Mouse (Mus musculus) embryo, embryonic 11.5 days (tissue): ENCODE results near the gene Zmynd10.
A peak's percentile ranks its signal among the peaks of the same experiment; 100 is the strongest.

ENCODE experiments used
- DNase-seq: peaks from one replicate; pipeline ENCODE4 v3.0.0-alpha.2; 2012; ENCODE audit warnings: low read depth, low spot score

Zmynd10 gene

GRCm38 (mm10) chr9:107539940-107540339 lies 7.2 kb upstream of the Zmynd10 start:
- DNase-seq, result no peak

GRCm38 (mm10) chr9:107540420-107540819 lies 6.7 kb upstream of the Zmynd10 start:
- DNase-seq, result no peak

GRCm38 (mm10) chr9:107541005-107541404 lies 6.1 kb upstream of the Zmynd10 start:
- no peak for DNase-seq

- peak; percentile 89 for DNase-seq
These were observed 5.4 kb upstream of the Zmynd10 start, which contains the start of the genes Cyb561d2 and Nprl2 for GRCm38 (mm10) chr9:107541474-107542351. Gene Cyb561d2 (minus strand): TSS chr9:107542193. Gene Nprl2 (plus strand): TSS chr9:107542226.

- DNase-seq, result no peak
These were observed 4.8 kb upstream of the Zmynd10 start for GRCm38 (mm10) chr9:107542352-107542686.

GRCm38 (mm10) chr9:107542721-107543120 lies 4.4 kb upstream of the Zmynd10 start:
- DNase-seq, result no peak

- DNase-seq, result no peak
These were observed 3.8 kb upstream of the Zmynd10 start for GRCm38 (mm10) chr9:107543299-107543698.

- no peak for DNase-seq
These were observed 2.9 kb upstream of the Zmynd10 start for GRCm38 (mm10) chr9:107544196-107544700.

- no peak for DNase-seq
These were observed 2.4 kb upstream of the Zmynd10 start for GRCm38 (mm10) chr9:107544729-107545128.

GRCm38 (mm10) chr9:107545199-107545598 lies 1.9 kb upstream of the Zmynd10 start:
- no peak for DNase-seq

GRCm38 (mm10) chr9:107545602-107546001 lies 1.5 kb upstream of the Zmynd10 start:
- DNase-seq, result peak; percentile 61

- no peak for DNase-seq
These were observed 859 bp downstream of the Zmynd10 start for GRCm38 (mm10) chr9:107547957-107548356.

- no peak for DNase-seq
These were observed 1.7 kb downstream of the Zmynd10 start for GRCm38 (mm10) chr9:107548820-107549219.

GRCm38 (mm10) chr9:107549297-107550074 lies 2.4 kb downstream of the Zmynd10 start:
- no peak for DNase-seq

GRCm38 (mm10) chr9:107550491-107551116 lies 3.5 kb downstream of the Zmynd10 start:
- no peak for DNase-seq

GRCm38 (mm10) chr9:107551117-107551889 lies 4.2 kb downstream of the Zmynd10 start, which contains the start of gene Rassf1:
Gene Rassf1 (plus strand): TSS chr9:107551555.
- DNase-seq, result peak; percentile 54

- no peak for DNase-seq
These were observed 4.8 kb downstream of the Zmynd10 start for GRCm38 (mm10) chr9:107551890-107552355.

- DNase-seq, result no peak
These were observed 5.7 kb downstream of the Zmynd10 start for GRCm38 (mm10) chr9:107552690-107553393.

GRCm38 (mm10) chr9:107553541-107554318 lies 6.6 kb downstream of the Zmynd10 start:
- DNase-seq, result no peak
